Mouse (Mus musculus): ENCODE measurements around the gene Olfr855. TPM values are rescaled to one million over a fixed set of nuclear protein-coding genes. Genes with fewer than 3 reads are reported as not detected.

Olfr855 gene
- polyA plus RNA-seq, 1 experiment from 2014 or later, result not detected

Other genes with a start within 250 kb of the Olfr855 start
- not detected in 2 replicates for gene Olfr845, start 246.2 kb upstream of the Olfr855 start, polyA plus RNA-seq (2014; fragmentation: Nextera tagmentation; extraction: Ambion mirVana)
- gene Olfr846, start 218.6 kb upstream of the Olfr855 start, polyA plus RNA-seq (2014; fragmentation: Nextera tagmentation; extraction: Ambion mirVana), result not detected in 2 replicates
- not detected in 2 replicates for gene Olfr847, start 203.9 kb upstream of the Olfr855 start, polyA plus RNA-seq (2014; fragmentation: Nextera tagmentation; extraction: Ambion mirVana)
- gene Olfr849, start 142.4 kb upstream of the Olfr855 start, polyA plus RNA-seq (2014; fragmentation: Nextera tagmentation; extraction: Ambion mirVana), result not detected in 2 replicates
- not detected in 2 replicates for gene Olfr850, start 104.4 kb upstream of the Olfr855 start, polyA plus RNA-seq (2014; fragmentation: Nextera tagmentation; extraction: Ambion mirVana)
- gene Olfr851, start 89.3 kb upstream of the Olfr855 start, polyA plus RNA-seq (2014; fragmentation: Nextera tagmentation; extraction: Ambion mirVana), result not detected in 2 replicates
- not detected in 2 replicates for gene Olfr853, start 41.5 kb upstream of the Olfr855 start, polyA plus RNA-seq (2014; fragmentation: Nextera tagmentation; extraction: Ambion mirVana)
- gene Olfr854, start 15.2 kb upstream of the Olfr855 start, polyA plus RNA-seq (2014; fragmentation: Nextera tagmentation; extraction: Ambion mirVana), result not detected in 2 replicates
- 20.6 and 21.0 TPM in 2 replicates for gene Zfp317, start 39.5 kb downstream of the Olfr855 start, polyA plus RNA-seq (2014; fragmentation: Nextera tagmentation; extraction: Ambion mirVana)
- not detected in 2 replicates for gene Olfr857, start 126.8 kb downstream of the Olfr855 start, polyA plus RNA-seq (2014; fragmentation: Nextera tagmentation; extraction: Ambion mirVana)
- gene Olfr58, start 197.7 kb downstream of the Olfr855 start, polyA plus RNA-seq (2014; fragmentation: Nextera tagmentation; extraction: Ambion mirVana), result not detected in 2 replicates
- not detected in 2 replicates for gene Olfr859, start 222.3 kb downstream of the Olfr855 start, polyA plus RNA-seq (2014; fragmentation: Nextera tagmentation; extraction: Ambion mirVana)